Mouse (Mus musculus) embryonic fibroblast, embryonic 13.5 days (primary cell): ENCODE measurements around the gene Cul7.

Experiments used
- CTCF ChIP-seq: IDR thresholded peaks from 2 replicates; pipeline ENCODE4 v1.5.1; 2011; ENCODE audit warnings: mild to moderate bottlenecking, control low read depth, low read length, moderate library complexity, borderline replicate concordance; ENCODE audit not compliant: insufficient read depth
- POLR2A ChIP-seq: IDR thresholded peaks from 2 replicates; pipeline ENCODE4 v1.6.1; 2011; ENCODE audit warnings: low read depth, mild to moderate bottlenecking, control low read depth, low read length, moderate library complexity

GRCm38 (mm10) chr17:46648436-46648835 lies 1.7 kb upstream of the Cul7 start:
- TF ChIP-seq POLR2A (no peak), CTCF (no peak)
